Mouse (Mus musculus): ENCODE measurements at regions not wholly inside any gene's neighbourhood (a gene's known extent, or its start where the extent isn't known, plus 50 kb on each side); places are given as distances from the start of the nearest gene placed in this dataset.

GRCm38 (mm10) chr17:15977374-15978031 is 146.7 kb upstream of the Rgmb start:
- ATAC-seq (ENCODE audit: low read depth) (no peak), DNase-seq (no peak)
- H3K4me1 ChIP-seq (replicated peaks), result no peaks in the 10 kb centered on the region
- no peak overlapping the region for H3K4me2 ChIP-seq
- WGBS (ENCODE audit: insufficient replicate concordance), result 51% methylated on average over 7 of the region's 7 CpGs
- H3K27me3 ChIP-seq, result no peaks in the 10 kb centered on the region
- no peak overlapping the region for H3K9ac ChIP-seq
- no peak overlapping the region for H3K27ac ChIP-seq
- no peak overlapping the region for H3K4me3 ChIP-seq (replicated peaks)
- H3K36me3 ChIP-seq, result no peaks in the 10 kb centered on the region
- H3K9me3 ChIP-seq (replicated peaks), result no peaks in the 10 kb centered on the region

- ATAC-seq (ENCODE audit: low read depth), result no peak
- no peaks in the 10 kb centered on the region for H3K36me3 ChIP-seq
- H3K4me1 ChIP-seq (replicated peaks), result no peaks in the 10 kb centered on the region
- no peak overlapping the region for H3K9ac ChIP-seq
- H3K27me3 ChIP-seq, result no peaks in the 10 kb centered on the region
- 61% methylated on average over 3 of the region's 3 CpGs for WGBS (ENCODE audit: insufficient replicate concordance)
- H3K27ac ChIP-seq, result no peak overlapping the region
- H3K9me3 ChIP-seq (replicated peaks), result no peaks in the 10 kb centered on the region
- H3K4me2 ChIP-seq, result no peak overlapping the region
- no peak overlapping the region for H3K4me3 ChIP-seq (replicated peaks)
- no peak for DNase-seq
Observed at GRCm38 (mm10) chr17:15971351-15971685, 140.5 kb upstream of the Rgmb start.

GRCm38 (mm10) chr17:15970481-15971350 is 139.9 kb upstream of the Rgmb start:
- H3K27ac ChIP-seq, result no peak overlapping the region
- ATAC-seq (ENCODE audit: low read depth) (no peak), DNase-seq (no peak)
- H3K36me3 ChIP-seq, result no peaks in the 10 kb centered on the region
- no peaks in the 10 kb centered on the region for H3K27me3 ChIP-seq
- H3K4me2 ChIP-seq, result no peak overlapping the region
- H3K9ac ChIP-seq, result no peak overlapping the region
- H3K4me3 ChIP-seq (replicated peaks), result no peak overlapping the region
- 45% methylated on average over 6 of the region's 6 CpGs for WGBS (ENCODE audit: insufficient replicate concordance)
- H3K4me1 ChIP-seq (replicated peaks), result no peaks in the 10 kb centered on the region
- H3K9me3 ChIP-seq (replicated peaks), result no peaks in the 10 kb centered on the region

- ATAC-seq (ENCODE audit: low read depth), result no peak
- Histone ChIP-seq H3K4me1 (replicated peaks) (no peaks in the 10 kb centered on the region), H3K9me3 (replicated peaks) (no peaks in the 10 kb centered on the region), H3K9ac (no peak overlapping the region), H3K27ac (no peak overlapping the region), H3K36me3 (no peaks in the 10 kb centered on the region), H3K27me3 (no peaks in the 10 kb centered on the region), H3K4me3 (replicated peaks) (no peak overlapping the region), H3K4me2 (no peak overlapping the region)
- DNase-seq, result no peak
- 57% methylated on average over 5 of the region's 5 CpGs for WGBS (ENCODE audit: insufficient replicate concordance)
Observed at GRCm38 (mm10) chr17:15968331-15968730, 137.5 kb upstream of the Rgmb start.

GRCm38 (mm10) chr17:15955656-15956055 is 124.8 kb upstream of the Rgmb start:
- Histone ChIP-seq H3K36me3 (no peaks in the 10 kb centered on the region), H3K9me3 (replicated peaks) (no peaks in the 10 kb centered on the region), H3K4me1 (replicated peaks) (no peaks in the 10 kb centered on the region), H3K4me3 (replicated peaks) (no peak overlapping the region), H3K4me2 (no peak overlapping the region), H3K27me3 (no peaks in the 10 kb centered on the region), H3K9ac (no peak overlapping the region), H3K27ac (no peak overlapping the region)
- WGBS (ENCODE audit: insufficient replicate concordance), result 50% methylated on average over 2 of the region's 2 CpGs
- no peak for DNase-seq
- no peak for ATAC-seq (ENCODE audit: low read depth)

GRCm38 (mm10) chr17:15951641-15952040 is 120.8 kb upstream of the Rgmb start:
- no peaks in the 10 kb centered on the region for H3K9me3 ChIP-seq (replicated peaks)
- no peaks in the 10 kb centered on the region for H3K27me3 ChIP-seq
- DNase-seq, result no peak
- 61% methylated on average over 3 of the region's 3 CpGs for WGBS (ENCODE audit: insufficient replicate concordance)
- no peaks in the 10 kb centered on the region for H3K4me1 ChIP-seq (replicated peaks)
- no peak overlapping the region for H3K4me3 ChIP-seq (replicated peaks)
- no peaks in the 10 kb centered on the region for H3K36me3 ChIP-seq
- no peak for ATAC-seq (ENCODE audit: low read depth)
- H3K4me2 ChIP-seq, result no peak overlapping the region
- no peak overlapping the region for H3K9ac ChIP-seq
- no peak overlapping the region for H3K27ac ChIP-seq

GRCm38 (mm10) chr17:15949753-15950152 is 118.9 kb upstream of the Rgmb start:
- H3K4me1 ChIP-seq (replicated peaks), result no peaks in the 10 kb centered on the region
- H3K27ac ChIP-seq, result no peak overlapping the region
- no peak overlapping the region for H3K4me3 ChIP-seq (replicated peaks)
- H3K4me2 ChIP-seq, result no peak overlapping the region
- ATAC-seq (ENCODE audit: low read depth), result no peak
- H3K9ac ChIP-seq, result no peak overlapping the region
- no peaks in the 10 kb centered on the region for H3K27me3 ChIP-seq
- 43% methylated on average over 6 of the region's 6 CpGs for WGBS (ENCODE audit: insufficient replicate concordance)
- no peaks in the 10 kb centered on the region for H3K9me3 ChIP-seq (replicated peaks)
- DNase-seq, result no peak
- no peaks in the 10 kb centered on the region for H3K36me3 ChIP-seq

GRCm38 (mm10) chr17:15942378-15942777 is 111.5 kb upstream of the Rgmb start:
- Histone ChIP-seq H3K9ac (no peak overlapping the region), H3K4me3 (replicated peaks) (no peak overlapping the region), H3K4me1 (replicated peaks) (no peaks in the 10 kb centered on the region), H3K9me3 (replicated peaks) (no peaks in the 10 kb centered on the region), H3K27me3 (no peaks in the 10 kb centered on the region), H3K27ac (no peak overlapping the region), H3K4me2 (no peak overlapping the region), H3K36me3 (no peaks in the 10 kb centered on the region)
- 50% methylated on average over 4 of the region's 4 CpGs for WGBS (ENCODE audit: insufficient replicate concordance)
- no peak for ATAC-seq (ENCODE audit: low read depth)
- DNase-seq, result no peak

- Histone ChIP-seq H3K9ac (no peak overlapping the region), H3K4me1 (replicated peaks) (no peaks in the 10 kb centered on the region), H3K4me3 (replicated peaks) (no peak overlapping the region), H3K27ac (no peak overlapping the region), H3K36me3 (no peaks in the 10 kb centered on the region), H3K27me3 (no peaks in the 10 kb centered on the region), H3K4me2 (no peak overlapping the region), H3K9me3 (replicated peaks) (no peaks in the 10 kb centered on the region)
- 40% methylated on average over 4 of the region's 4 CpGs for WGBS (ENCODE audit: insufficient replicate concordance)
- ATAC-seq (ENCODE audit: low read depth) (no peak), DNase-seq (no peak)
Observed at GRCm38 (mm10) chr17:15918609-15919008, 87.8 kb upstream of the Rgmb start.

- no peaks in the 10 kb centered on the region for H3K27me3 ChIP-seq
- no peak overlapping the region for H3K4me2 ChIP-seq
- ATAC-seq (ENCODE audit: low read depth) (no peak), DNase-seq (no peak)
- no peak overlapping the region for H3K4me3 ChIP-seq (replicated peaks)
- no peaks in the 10 kb centered on the region for H3K4me1 ChIP-seq (replicated peaks)
- no peaks in the 10 kb centered on the region for H3K9me3 ChIP-seq (replicated peaks)
- H3K36me3 ChIP-seq, result no peaks in the 10 kb centered on the region
- H3K9ac ChIP-seq, result no peak overlapping the region
- no peak overlapping the region for H3K27ac ChIP-seq
- WGBS (ENCODE audit: insufficient replicate concordance), result 55% methylated on average over 7 of the region's 7 CpGs
Observed at GRCm38 (mm10) chr17:15898689-15899419, 68.0 kb upstream of the Rgmb start.

GRCm38 (mm10) chr17:15895968-15896367 is 65.1 kb upstream of the Rgmb start:
- no peaks in the 10 kb centered on the region for H3K36me3 ChIP-seq
- H3K27ac ChIP-seq, result no peak overlapping the region
- DNase-seq (no peak), ATAC-seq (ENCODE audit: low read depth) (no peak)
- H3K4me3 ChIP-seq (replicated peaks), result no peak overlapping the region
- 48% methylated on average over 3 of the region's 3 CpGs for WGBS (ENCODE audit: insufficient replicate concordance)
- H3K9me3 ChIP-seq (replicated peaks), result no peaks in the 10 kb centered on the region
- no peaks in the 10 kb centered on the region for H3K4me1 ChIP-seq (replicated peaks)
- no peak overlapping the region for H3K4me2 ChIP-seq
- no peak overlapping the region for H3K9ac ChIP-seq
- H3K27me3 ChIP-seq, result no peaks in the 10 kb centered on the region
